Mouse (Mus musculus): ENCODE results near the gene Tdrd9. TPM values are rescaled to one million over a fixed set of nuclear protein-coding genes. Genes with fewer than 3 reads are reported as not detected.
"Not testable (repeated sequence)": the region's sequence is repeated elsewhere in the genome, so short reads cannot be mapped to it uniquely, and the experiment has no call there.

Gene Tdrd9
- polyA plus RNA-seq, 1 experiment from 2014 or later, result 0.07 TPM

GRCm38 (mm10) chr12:112035341-112036100 is 64.2 kb downstream of the Tdrd9 start:
- 80% methylated on average over 6 of the region's 6 CpGs for WGBS
- H3K4me3 ChIP-seq; H3K27ac ChIP-seq (replicated peaks); H3K27me3 ChIP-seq (replicated peaks); H3K9ac ChIP-seq; H3K9me3 ChIP-seq; ATAC-seq (ENCODE audit: extremely low read depth, insufficient number of reproducible peaks, low FRiP score, low TSS enrichment); H3K4me1 ChIP-seq; H3K36me3 ChIP-seq; H3K4me2 ChIP-seq: not testable (repeated sequence)

GRCm38 (mm10) chr12:112038441-112038840 is 67.1 kb downstream of the Tdrd9 start:
- no peak overlapping the region for H3K27ac ChIP-seq (replicated peaks)
- H3K36me3 ChIP-seq, result no peaks in the 10 kb centered on the region
- H3K9me3 ChIP-seq, result no peaks in the 10 kb centered on the region
- ATAC-seq (ENCODE audit: extremely low read depth, insufficient number of reproducible peaks, low FRiP score, low TSS enrichment), result no peak
- peaks cover 3% of the 10 kb centered on the region; the same call in 1 of the 2 replicates for H3K27me3 ChIP-seq (replicated peaks)
- 85% methylated on average over 10 of the region's 10 CpGs for WGBS
- no peak overlapping the region for H3K9ac ChIP-seq
- H3K4me3 ChIP-seq, result no peak overlapping the region
- H3K4me1 ChIP-seq, result no peaks in the 10 kb centered on the region
- H3K4me2 ChIP-seq, result no peak overlapping the region

GRCm38 (mm10) chr12:112039169-112039568 is 67.8 kb downstream of the Tdrd9 start:
- Histone ChIP-seq H3K27ac (replicated peaks) (no peak overlapping the region), H3K4me2 (no peak overlapping the region), H3K4me1 (no peaks in the 10 kb centered on the region), H3K9me3 (no peaks in the 10 kb centered on the region), H3K9ac (no peak overlapping the region), H3K27me3 (replicated peaks) (peaks cover 3% of the 10 kb centered on the region; the same call in 1 of the 2 replicates), H3K4me3 (no peak overlapping the region), H3K36me3 (no peaks in the 10 kb centered on the region)
- 86% methylated on average over 10 of the region's 10 CpGs for WGBS
- no peak for ATAC-seq (ENCODE audit: extremely low read depth, insufficient number of reproducible peaks, low FRiP score, low TSS enrichment)

- Histone ChIP-seq H3K4me1 (no peaks in the 10 kb centered on the region), H3K27ac (replicated peaks) (no peak overlapping the region), H3K9me3 (no peaks in the 10 kb centered on the region), H3K4me2 (no peak overlapping the region), H3K27me3 (replicated peaks) (no peaks in the 10 kb centered on the region), H3K36me3 (no peaks in the 10 kb centered on the region), H3K9ac (no peak overlapping the region), H3K4me3 (no peak overlapping the region)
- ATAC-seq (ENCODE audit: extremely low read depth, insufficient number of reproducible peaks, low FRiP score, low TSS enrichment), result no peak
- 81% methylated on average over 14 of the region's 14 CpGs for WGBS
Observed at GRCm38 (mm10) chr12:112042681-112043080, 71.3 kb downstream of the Tdrd9 start.

- no peak overlapping the region for H3K4me3 ChIP-seq
- no peaks in the 10 kb centered on the region; the same call in 1 of the 2 replicates for H3K9me3 ChIP-seq
- H3K36me3 ChIP-seq, result no peaks in the 10 kb centered on the region
- peaks cover 18% of the 10 kb centered on the region; the same call in 1 of the 2 replicates for H3K27me3 ChIP-seq (replicated peaks)
- H3K9ac ChIP-seq, result no peak overlapping the region
- 10% methylated on average over 6 of the region's 6 CpGs for WGBS
- ATAC-seq (ENCODE audit: extremely low read depth, insufficient number of reproducible peaks, low FRiP score, low TSS enrichment), result no peak
- no peak overlapping the region for H3K4me2 ChIP-seq
- H3K4me1 ChIP-seq, result no peaks in the 10 kb centered on the region
- H3K27ac ChIP-seq (replicated peaks), result no peak overlapping the region
Observed at GRCm38 (mm10) chr12:112077651-112078050, 106.3 kb downstream of the Tdrd9 start.

GRCm38 (mm10) chr12:112079911-112080310 is 108.6 kb downstream of the Tdrd9 start:
- H3K4me2 ChIP-seq, result no peak overlapping the region
- peaks cover 18% of the 10 kb centered on the region; the same call in 1 of the 2 replicates for H3K27me3 ChIP-seq (replicated peaks)
- H3K9ac ChIP-seq, result no peak overlapping the region
- no peaks in the 10 kb centered on the region for H3K4me1 ChIP-seq
- H3K27ac ChIP-seq (replicated peaks), result no peak overlapping the region
- no peaks in the 10 kb centered on the region for H3K36me3 ChIP-seq
- WGBS, result 64% methylated on average over 8 of the region's 8 CpGs
- no peaks in the 10 kb centered on the region for H3K9me3 ChIP-seq
- no peak for ATAC-seq (ENCODE audit: extremely low read depth, insufficient number of reproducible peaks, low FRiP score, low TSS enrichment)
- no peak overlapping the region for H3K4me3 ChIP-seq

GRCm38 (mm10) chr12:112080911-112081310 is 109.6 kb downstream of the Tdrd9 start:
- peaks cover 18% of the 10 kb centered on the region; the same call in 1 of the 2 replicates for H3K27me3 ChIP-seq (replicated peaks)
- 80% methylated on average over 4 of the region's 4 CpGs for WGBS
- H3K4me2 ChIP-seq, result no peak overlapping the region
- H3K9ac ChIP-seq, result no peak overlapping the region
- H3K36me3 ChIP-seq, result no peaks in the 10 kb centered on the region
- ATAC-seq (ENCODE audit: extremely low read depth, insufficient number of reproducible peaks, low FRiP score, low TSS enrichment), result no peak
- no peak overlapping the region for H3K27ac ChIP-seq (replicated peaks)
- no peaks in the 10 kb centered on the region for H3K9me3 ChIP-seq
- no peak overlapping the region for H3K4me3 ChIP-seq
- H3K4me1 ChIP-seq, result no peaks in the 10 kb centered on the region

- H3K9me3 ChIP-seq, result no peaks in the 10 kb centered on the region
- no peak for ATAC-seq (ENCODE audit: extremely low read depth, insufficient number of reproducible peaks, low FRiP score, low TSS enrichment)
- WGBS, result 35% methylated on average over 1 of the region's 1 CpGs
Observed at GRCm38 (mm10) chr12:112082241-112082640, 110.9 kb downstream of the Tdrd9 start.

GRCm38 (mm10) chr12:112086250-112086649 is 114.9 kb downstream of the Tdrd9 start:
- Histone ChIP-seq H3K9me3 (no peaks in the 10 kb centered on the region), H3K9ac (no peak overlapping the region), H3K27me3 (replicated peaks) (peaks cover 14% of the 10 kb centered on the region), H3K4me2 (no peak overlapping the region), H3K27ac (replicated peaks) (no peak overlapping the region), H3K4me3 (no peak overlapping the region), H3K4me1 (peaks cover 11% of the 10 kb centered on the region), H3K36me3 (no peaks in the 10 kb centered on the region)
- no peak for ATAC-seq (ENCODE audit: extremely low read depth, insufficient number of reproducible peaks, low FRiP score, low TSS enrichment)
- 86% methylated on average over 3 of the region's 3 CpGs for WGBS

More at GRCm38 (mm10) chr12:112082241-112082640, 110.9 kb downstream of the Tdrd9 start:
- Histone ChIP-seq H3K4me1 (peaks cover 6% of the 10 kb centered on the region), H3K27ac (replicated peaks) (no peak overlapping the region), H3K9ac (no peak overlapping the region), H3K36me3 (no peaks in the 10 kb centered on the region), H3K4me3 (no peak overlapping the region), H3K27me3 (replicated peaks) (peaks cover 18% of the 10 kb centered on the region; the same call in 1 of the 2 replicates), H3K4me2 (no peak overlapping the region)

- WGBS, result 55% methylated on average over 6 of the region's 6 CpGs
- no peak for ATAC-seq (ENCODE audit: extremely low read depth, insufficient number of reproducible peaks, low FRiP score, low TSS enrichment)
Observed at GRCm38 (mm10) chr12:112086726-112087125, 115.4 kb downstream of the Tdrd9 start.

GRCm38 (mm10) chr12:112088609-112089324 is 117.4 kb downstream of the Tdrd9 start:
- peaks cover 11% of the 10 kb centered on the region for H3K4me1 ChIP-seq
- WGBS, result 53% methylated on average over 12 of the region's 12 CpGs

More at GRCm38 (mm10) chr12:112086726-112087125, 115.4 kb downstream of the Tdrd9 start:
- no peak overlapping the region for H3K9ac ChIP-seq
- no peak overlapping the region for H3K4me3 ChIP-seq
- no peak overlapping the region for H3K27ac ChIP-seq (replicated peaks)
- no peak overlapping the region for H3K4me2 ChIP-seq
- peaks cover 11% of the 10 kb centered on the region for H3K4me1 ChIP-seq
- H3K27me3 ChIP-seq (replicated peaks), result peaks cover 15% of the 10 kb centered on the region
- H3K36me3 ChIP-seq, result no peaks in the 10 kb centered on the region
- H3K9me3 ChIP-seq, result no peaks in the 10 kb centered on the region

More at GRCm38 (mm10) chr12:112088609-112089324, 117.4 kb downstream of the Tdrd9 start:
- no peak for ATAC-seq (ENCODE audit: extremely low read depth, insufficient number of reproducible peaks, low FRiP score, low TSS enrichment)
- peaks cover 19% of the 10 kb centered on the region for H3K27me3 ChIP-seq (replicated peaks)
- H3K36me3 ChIP-seq, result no peaks in the 10 kb centered on the region
- no peak overlapping the region for H3K9ac ChIP-seq
- H3K27ac ChIP-seq (replicated peaks), result no peak overlapping the region
- no peak overlapping the region for H3K4me2 ChIP-seq
- no peak overlapping the region for H3K4me3 ChIP-seq
- H3K9me3 ChIP-seq, result no peaks in the 10 kb centered on the region

Data from heart, embryonic 13.5 days (tissue).